Mouse (Mus musculus): ENCODE data around the gene Pgf. TPM values are rescaled to one million over a fixed set of nuclear protein-coding genes. Genes with fewer than 3 reads are reported as not detected.

Pgf gene
- polyA plus RNA-seq, 1 experiment: 49.6 TPM

DNA sequence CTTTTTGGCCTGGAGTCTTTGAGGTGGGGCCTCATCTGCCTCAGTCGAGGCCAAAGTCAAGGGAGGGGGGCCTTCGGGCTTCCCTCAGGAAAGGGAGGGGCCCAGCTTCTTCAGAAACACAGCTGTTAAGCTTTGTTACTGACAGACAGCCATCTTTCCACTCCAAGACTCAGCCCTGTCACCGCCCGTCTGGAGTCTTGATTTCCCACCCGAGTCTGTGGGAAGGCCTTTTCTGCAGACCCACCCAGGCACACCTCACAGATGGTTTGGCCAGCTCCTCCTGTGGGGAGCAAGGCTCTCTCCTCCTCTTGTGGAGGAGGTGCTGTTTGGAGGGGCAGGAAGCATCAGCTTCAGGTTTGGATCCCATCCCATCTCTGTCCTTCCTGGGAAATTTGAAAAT is 18.0 kb downstream of the Pgf start:
- no peaks in the 10 kb centered on the region for H3K79me2 ChIP-seq (ENCODE audit: control insufficient read depth, insufficient read depth)
- TF ChIP-seq MYOG (IDR thresholded peaks at IDR 0.05; ENCODE audit: control insufficient read depth, extremely low read depth, insufficient read length) (no peak), CEBPB (IDR thresholded peaks at IDR 0.05; ENCODE audit: low read depth) (no peak), CTCF (IDR thresholded peaks at IDR 0.05; ENCODE audit: control insufficient read depth, insufficient read depth, insufficient read length) (no peak), MYOD1 (IDR thresholded peaks at IDR 0.05; ENCODE audit: control insufficient read depth, insufficient read length, low read depth) (no peak), USF1 (IDR thresholded peaks at IDR 0.05; ENCODE audit: low read depth) (no peak), FOSL1 (IDR thresholded peaks at IDR 0.05; ENCODE audit: insufficient read depth, low read length, poor library complexity, severe bottlenecking) (no peak), MAX (IDR thresholded peaks at IDR 0.05) (no peak)
- no peaks in the 10 kb centered on the region for H3K79me3 ChIP-seq (ENCODE audit: low read depth)
- H3K4me3 ChIP-seq (ENCODE audit: insufficient read depth, poor library complexity, severe bottlenecking): no peak overlapping the region
- H3K27me3 ChIP-seq (ENCODE audit: control insufficient read depth, insufficient read depth, insufficient read length): no peaks in the 10 kb centered on the region
- no peak overlapping the region for H3ac ChIP-seq (ENCODE audit: control insufficient read depth, insufficient read length, low read depth)
- H3K36me3 ChIP-seq (ENCODE audit: control insufficient read depth, insufficient read depth): no peaks in the 10 kb centered on the region

DNA sequence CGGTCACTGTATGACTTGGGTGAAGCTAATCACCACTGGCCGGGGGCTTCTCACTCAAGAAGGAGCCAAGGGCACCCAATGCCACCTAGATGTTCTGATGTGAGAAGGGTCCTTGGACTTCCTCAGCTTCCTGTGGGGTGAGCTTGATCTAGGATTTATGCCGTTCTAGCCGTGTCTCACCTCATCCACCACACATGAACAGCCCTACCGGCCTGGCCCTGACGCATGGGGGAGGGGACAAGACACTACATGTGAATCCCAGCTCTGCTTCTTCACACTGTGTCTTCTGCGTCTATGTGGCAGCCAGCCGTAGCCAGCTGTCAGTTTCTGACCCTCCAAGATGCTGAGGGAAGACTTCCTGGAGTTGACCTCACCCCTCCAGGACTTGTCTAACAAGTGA is 18.8 kb downstream of the Pgf start:
- no peaks in the 10 kb centered on the region for H3K27me3 ChIP-seq (ENCODE audit: control insufficient read depth, insufficient read depth, insufficient read length)
- no peak for TF ChIP-seq USF1 (IDR thresholded peaks at IDR 0.05; ENCODE audit: low read depth)
- TF ChIP-seq MAX (IDR thresholded peaks at IDR 0.05): no peak
- no peak for TF ChIP-seq CTCF (IDR thresholded peaks at IDR 0.05; ENCODE audit: control insufficient read depth, insufficient read depth, insufficient read length)
- no peak for TF ChIP-seq MYOG (IDR thresholded peaks at IDR 0.05; ENCODE audit: control insufficient read depth, extremely low read depth, insufficient read length)
- TF ChIP-seq FOSL1 (IDR thresholded peaks at IDR 0.05; ENCODE audit: insufficient read depth, low read length, poor library complexity, severe bottlenecking): no peak
- H3K79me3 ChIP-seq (ENCODE audit: low read depth): no peaks in the 10 kb centered on the region
- no peaks in the 10 kb centered on the region for H3K79me2 ChIP-seq (ENCODE audit: control insufficient read depth, insufficient read depth)
- no peak overlapping the region for H3ac ChIP-seq (ENCODE audit: control insufficient read depth, insufficient read length, low read depth)
- no peak overlapping the region for H3K4me3 ChIP-seq (ENCODE audit: insufficient read depth, poor library complexity, severe bottlenecking)
- H3K36me3 ChIP-seq (ENCODE audit: control insufficient read depth, insufficient read depth): no peaks in the 10 kb centered on the region

DNA sequence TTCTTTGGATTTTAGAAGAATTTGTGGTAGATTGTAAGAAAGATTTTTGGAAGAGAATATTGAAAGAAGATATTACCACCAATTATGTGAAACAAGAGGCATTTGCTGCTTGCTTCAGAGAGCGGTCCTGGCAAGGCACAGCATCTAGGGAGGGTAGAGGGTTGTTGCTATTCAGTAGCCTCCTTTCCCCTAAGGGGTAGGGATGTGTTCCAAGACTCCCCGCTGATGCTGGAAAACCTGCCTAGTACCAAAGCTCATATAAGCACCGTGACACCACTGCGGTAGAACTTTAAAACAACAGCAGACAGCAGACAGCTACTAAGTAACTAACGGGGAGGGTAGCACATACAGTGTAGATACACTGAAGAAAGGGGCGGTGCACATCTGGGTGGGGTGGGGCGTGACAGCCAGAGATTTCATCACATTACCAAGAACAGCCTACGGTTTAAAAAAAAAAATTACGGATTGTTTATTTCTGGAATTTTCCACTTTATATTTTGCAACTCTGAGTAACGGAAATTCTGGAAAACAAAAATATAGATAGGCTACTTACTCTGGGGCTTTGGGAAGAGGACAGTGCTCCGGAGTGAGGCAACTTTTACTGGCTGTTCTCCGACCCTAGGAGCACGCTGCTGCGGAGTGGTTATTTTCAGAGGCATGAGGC is 19.7 kb downstream of the Pgf start:
- no peaks in the 10 kb centered on the region for H3K79me3 ChIP-seq (ENCODE audit: low read depth)
- no peak overlapping the region for H3K4me3 ChIP-seq (ENCODE audit: insufficient read depth, poor library complexity, severe bottlenecking)
- TF ChIP-seq CEBPB (IDR thresholded peaks at IDR 0.05; ENCODE audit: low read depth) (no peak), FOSL1 (IDR thresholded peaks at IDR 0.05; ENCODE audit: insufficient read depth, low read length, poor library complexity, severe bottlenecking) (no peak), MYOG (IDR thresholded peaks at IDR 0.05; ENCODE audit: control insufficient read depth, extremely low read depth, insufficient read length) (no peak), MAX (IDR thresholded peaks at IDR 0.05) (no peak), USF1 (IDR thresholded peaks at IDR 0.05; ENCODE audit: low read depth) (no peak), CTCF (IDR thresholded peaks at IDR 0.05; ENCODE audit: control insufficient read depth, insufficient read depth, insufficient read length) (no peak), MYOD1 (IDR thresholded peaks at IDR 0.05; ENCODE audit: control insufficient read depth, insufficient read length, low read depth) (no peak)
- H3ac ChIP-seq (ENCODE audit: control insufficient read depth, insufficient read length, low read depth): no peak overlapping the region
- no peaks in the 10 kb centered on the region for H3K27me3 ChIP-seq (ENCODE audit: control insufficient read depth, insufficient read depth, insufficient read length)
- no peaks in the 10 kb centered on the region for H3K36me3 ChIP-seq (ENCODE audit: control insufficient read depth, insufficient read depth)
- no peaks in the 10 kb centered on the region for H3K79me2 ChIP-seq (ENCODE audit: control insufficient read depth, insufficient read depth)

DNA sequence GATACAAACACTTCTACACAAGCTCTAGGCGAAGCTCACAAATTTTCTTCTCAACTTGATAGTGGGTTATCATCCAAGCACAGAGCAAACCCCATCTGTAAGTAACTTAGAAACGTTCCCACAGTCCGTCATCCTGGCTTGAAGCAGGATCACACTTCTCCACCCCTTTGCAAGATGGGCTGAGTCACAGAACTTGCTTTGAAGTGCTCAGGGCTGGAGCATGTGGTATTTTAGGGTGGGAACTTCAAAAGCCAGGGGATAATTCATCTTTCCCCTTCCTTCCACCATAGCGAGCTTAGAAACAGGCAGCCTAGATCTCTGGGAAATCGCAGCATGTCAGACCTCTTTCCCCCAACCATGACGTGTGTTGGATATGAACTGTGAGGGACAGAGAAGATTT is 21.3 kb downstream of the Pgf start:
- no peak overlapping the region for H3K4me3 ChIP-seq (ENCODE audit: insufficient read depth, poor library complexity, severe bottlenecking)
- H3K79me3 ChIP-seq (ENCODE audit: low read depth): no peaks in the 10 kb centered on the region
- TF ChIP-seq MAX (IDR thresholded peaks at IDR 0.05) (no peak), MYOD1 (IDR thresholded peaks at IDR 0.05; ENCODE audit: control insufficient read depth, insufficient read length, low read depth) (no peak), MYOG (IDR thresholded peaks at IDR 0.05; ENCODE audit: control insufficient read depth, extremely low read depth, insufficient read length) (no peak), USF1 (IDR thresholded peaks at IDR 0.05; ENCODE audit: low read depth) (no peak), CTCF (IDR thresholded peaks at IDR 0.05; ENCODE audit: control insufficient read depth, insufficient read depth, insufficient read length) (no peak), CEBPB (IDR thresholded peaks at IDR 0.05; ENCODE audit: low read depth) (no peak), FOSL1 (IDR thresholded peaks at IDR 0.05; ENCODE audit: insufficient read depth, low read length, poor library complexity, severe bottlenecking) (no peak)
- H3K27me3 ChIP-seq (ENCODE audit: control insufficient read depth, insufficient read depth, insufficient read length): no peaks in the 10 kb centered on the region
- no peaks in the 10 kb centered on the region for H3K79me2 ChIP-seq (ENCODE audit: control insufficient read depth, insufficient read depth)
- H3K36me3 ChIP-seq (ENCODE audit: control insufficient read depth, insufficient read depth): no peaks in the 10 kb centered on the region
- H3ac ChIP-seq (ENCODE audit: control insufficient read depth, insufficient read length, low read depth): no peak overlapping the region

DNA sequence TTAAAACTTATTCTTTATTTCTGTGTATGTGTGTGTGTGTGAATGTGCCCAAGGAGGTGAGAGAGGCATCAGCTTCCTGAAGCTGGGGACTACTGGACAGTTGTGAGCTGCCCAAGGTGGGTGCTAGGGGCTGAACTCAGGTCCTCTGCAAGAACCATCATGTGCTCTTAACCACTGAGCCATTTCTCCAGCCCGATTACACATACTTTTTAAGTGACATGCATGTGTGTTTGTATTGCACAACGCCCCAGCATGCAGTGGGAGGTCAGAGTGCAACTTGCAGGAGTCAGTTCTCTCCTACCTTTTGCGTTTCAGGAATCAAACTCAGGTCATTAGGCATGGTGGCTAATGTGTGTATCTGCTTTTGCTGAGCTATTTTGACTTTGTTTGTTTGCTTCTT is 24.6 kb downstream of the Pgf start:
- no peak overlapping the region for H3K4me3 ChIP-seq (ENCODE audit: insufficient read depth, poor library complexity, severe bottlenecking)
- H3K79me3 ChIP-seq (ENCODE audit: low read depth): no peaks in the 10 kb centered on the region
- no peaks in the 10 kb centered on the region for H3K36me3 ChIP-seq (ENCODE audit: control insufficient read depth, insufficient read depth)
- no peak overlapping the region for H3ac ChIP-seq (ENCODE audit: control insufficient read depth, insufficient read length, low read depth)
- H3K79me2 ChIP-seq (ENCODE audit: control insufficient read depth, insufficient read depth): no peaks in the 10 kb centered on the region
- TF ChIP-seq MAX (IDR thresholded peaks at IDR 0.05) (no peak), CEBPB (IDR thresholded peaks at IDR 0.05; ENCODE audit: low read depth) (peak; percentile 84)
- H3K27me3 ChIP-seq (ENCODE audit: control insufficient read depth, insufficient read depth, insufficient read length): no peaks in the 10 kb centered on the region

Measured in C2C12 (cell line).